Mouse (Mus musculus) monocyte, adult 2 months (primary cell): ENCODE measurements around the gene Ptgr1.

Source experiments
- DNase-seq, 2 experiments: peaks; one replicate each; pipeline ENCODE4 v3.0.0; 2022; ENCODE audit warnings: low spot score in 2 of 2, low read depth in 1 of 2

Gene Ptgr1

DNA sequence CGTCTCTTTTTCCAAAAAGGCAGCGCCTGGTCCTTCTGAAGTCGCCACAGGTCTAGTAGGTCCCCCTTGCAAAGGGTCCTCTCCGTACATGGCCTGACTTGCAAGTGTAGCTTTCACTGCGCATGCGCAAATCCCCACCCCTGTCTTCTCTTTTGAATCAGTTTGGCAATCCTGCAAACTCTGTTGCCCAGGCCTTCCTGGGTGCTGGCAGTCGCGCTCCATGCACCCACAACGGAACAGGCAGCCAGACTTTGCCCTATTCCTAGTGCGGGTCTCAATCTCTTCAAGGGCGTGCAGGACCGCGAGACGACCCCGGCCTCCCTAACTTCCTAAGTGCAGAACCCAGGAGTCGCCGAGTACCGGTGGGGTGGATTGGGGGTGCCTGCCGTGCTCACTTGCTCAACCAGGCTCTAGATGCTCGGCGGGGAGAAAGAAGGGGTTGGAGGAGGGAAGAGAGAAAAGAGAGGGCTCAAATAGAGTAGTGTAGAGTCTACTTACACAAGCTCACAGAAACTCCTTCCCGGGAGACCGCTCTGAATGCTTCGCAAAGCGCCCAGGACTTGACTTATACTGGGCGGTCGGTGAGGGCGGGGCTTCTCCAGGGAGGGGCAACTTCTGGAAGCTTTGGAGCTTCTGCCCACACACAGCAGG, at the start of gene Ptgr1:
Gene Ptgr1, minus strand, starts transcription at position 580 of the 651 bp plus-strand sequence.
- DNase-seq: peak in 1 of 2 experiments; percentile 43

DNA sequence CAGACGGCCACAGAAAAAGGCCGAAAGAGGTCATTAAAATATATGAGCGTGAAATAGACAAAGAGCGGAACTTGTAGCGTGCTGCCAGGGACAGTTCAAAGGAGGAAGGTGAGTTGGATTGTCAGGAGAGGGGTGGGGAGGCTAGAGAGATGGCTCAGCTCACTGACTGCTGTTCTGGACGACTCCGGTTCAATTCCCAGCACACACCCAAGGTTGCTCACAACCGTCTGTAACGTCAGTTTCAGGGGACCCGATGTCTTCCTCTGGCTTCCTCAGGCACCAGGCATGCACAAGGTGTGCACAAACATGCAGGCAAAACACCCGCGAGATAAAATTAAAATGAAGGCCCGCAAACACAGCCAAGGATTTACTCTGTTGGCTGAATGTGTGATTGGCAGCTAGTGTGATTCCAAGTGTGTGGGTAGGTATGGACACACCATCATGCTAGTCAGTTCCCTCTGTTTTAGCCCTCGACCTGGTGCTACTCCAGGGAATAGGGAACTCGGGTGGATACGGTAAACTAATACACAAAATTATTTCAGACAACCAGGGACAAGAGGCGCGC, 48.9 kb upstream of the Ptgr1 start:
- DNase-seq: no peak

DNA sequence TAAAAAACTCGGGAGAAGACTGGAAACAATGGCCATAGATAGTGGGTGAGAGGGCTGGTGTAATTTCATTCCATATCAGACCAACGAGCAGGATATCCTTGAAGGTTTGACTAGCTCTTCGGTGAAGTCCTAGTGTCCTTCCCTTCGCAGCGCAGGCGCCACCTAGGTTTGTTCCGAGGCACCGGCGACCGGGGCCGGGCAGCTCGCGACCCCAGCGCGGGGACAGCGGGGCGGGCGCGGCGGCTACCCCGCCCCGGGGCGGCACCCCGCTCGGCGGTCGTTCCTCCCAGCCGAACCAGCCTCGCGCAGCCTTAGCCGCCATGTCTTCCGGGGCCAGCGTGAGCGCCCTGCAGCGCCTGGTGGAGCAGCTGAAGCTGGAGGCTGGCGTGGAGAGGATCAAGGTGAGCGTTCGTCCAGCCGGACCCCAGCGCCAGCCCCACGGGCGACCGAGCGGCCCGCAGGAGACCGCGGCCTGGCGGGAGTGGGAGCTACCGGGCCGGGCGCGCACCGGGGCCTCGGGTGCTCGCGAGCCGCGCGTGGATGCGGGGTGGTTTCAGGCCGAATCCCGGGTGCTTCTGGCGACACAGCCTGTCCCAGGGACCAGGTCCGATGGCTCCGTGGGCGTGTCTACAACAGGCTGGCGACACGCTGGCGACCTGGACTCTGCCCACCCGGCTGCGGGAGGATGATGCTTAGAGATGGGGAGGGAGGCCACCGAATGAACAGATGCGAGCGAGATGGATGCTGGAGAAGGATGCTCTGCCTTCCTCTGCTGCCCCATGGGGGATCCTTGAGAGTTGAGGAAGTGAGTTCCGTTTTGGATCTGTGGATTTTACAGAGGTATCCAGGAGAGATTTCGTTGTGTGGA, 48.2 kb upstream of the Ptgr1 start, which contains the start of gene Gng10:
Gene Gng10, plus strand, starts transcription at position 171 of the 868 bp plus-strand sequence.
- peak in 1 of 2 experiments; percentile 23 for DNase-seq

DNA sequence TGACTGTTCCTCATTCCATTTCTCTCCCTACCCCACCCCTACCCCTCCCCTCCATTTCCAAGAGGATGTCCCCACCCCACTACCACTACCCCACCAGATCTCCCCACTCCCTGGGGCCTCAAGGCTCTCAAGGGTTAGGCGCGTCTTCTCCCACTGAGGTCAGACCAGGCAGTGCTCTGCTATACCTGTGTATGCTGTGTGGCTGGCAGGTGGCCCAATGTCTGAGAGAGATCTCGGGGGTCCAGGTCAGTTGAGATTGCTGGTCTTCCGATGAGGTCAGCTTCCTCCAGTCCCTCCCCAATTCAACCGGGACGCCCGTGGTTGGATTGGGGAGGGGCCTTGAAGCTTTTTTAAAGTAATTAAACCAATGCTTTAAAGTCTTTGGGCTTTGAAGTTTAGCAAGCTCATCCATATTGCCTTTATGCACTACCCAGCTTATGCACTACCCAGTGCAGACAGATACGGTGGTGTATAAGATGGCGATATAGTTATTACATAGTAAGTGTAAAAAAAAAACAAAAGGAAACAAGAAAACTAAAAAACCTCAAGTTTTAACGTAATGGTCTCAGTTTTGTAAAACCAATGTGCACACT, 47.5 kb upstream of the Ptgr1 start:
- no peak for DNase-seq

DNA sequence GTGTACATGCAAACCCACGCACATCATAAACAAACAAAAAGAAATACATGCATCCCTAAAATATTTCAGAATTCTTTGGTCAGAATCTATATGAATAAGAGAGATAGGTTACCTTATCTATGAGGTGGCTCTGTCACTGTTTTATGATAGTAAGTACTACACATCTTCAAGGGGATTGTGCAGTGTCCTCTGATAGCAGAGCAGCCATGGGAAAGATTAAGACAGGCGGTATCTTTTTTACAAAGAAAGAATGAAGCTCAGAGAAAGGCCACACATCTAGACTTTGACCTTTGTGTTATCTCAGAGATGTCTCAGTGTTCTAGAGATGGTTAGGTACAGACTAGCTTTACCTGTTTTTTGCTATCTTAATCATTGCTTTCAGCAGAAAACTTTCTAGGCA, 30.0 kb upstream of the Ptgr1 start:
- no peak for DNase-seq

DNA sequence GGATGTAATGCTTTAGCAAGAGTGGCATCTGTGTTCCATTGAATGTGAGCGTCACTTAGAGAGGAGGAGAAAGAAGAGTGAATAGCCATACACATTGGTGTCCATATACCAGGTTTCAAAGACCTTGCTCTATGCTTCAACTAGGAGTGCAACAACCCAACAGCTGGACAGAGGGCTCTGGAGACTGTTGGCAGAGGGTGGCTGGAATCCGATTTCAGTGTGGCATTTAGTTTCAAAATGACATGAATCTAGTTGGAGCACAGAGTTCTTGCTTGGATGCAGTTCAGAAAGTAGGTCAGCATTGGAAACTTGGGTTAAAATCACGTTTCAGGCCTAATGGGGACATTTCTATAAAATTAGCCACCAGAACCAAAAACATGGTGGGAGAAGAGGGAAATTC, 28.3 kb upstream of the Ptgr1 start:
- DNase-seq: no peak

DNA sequence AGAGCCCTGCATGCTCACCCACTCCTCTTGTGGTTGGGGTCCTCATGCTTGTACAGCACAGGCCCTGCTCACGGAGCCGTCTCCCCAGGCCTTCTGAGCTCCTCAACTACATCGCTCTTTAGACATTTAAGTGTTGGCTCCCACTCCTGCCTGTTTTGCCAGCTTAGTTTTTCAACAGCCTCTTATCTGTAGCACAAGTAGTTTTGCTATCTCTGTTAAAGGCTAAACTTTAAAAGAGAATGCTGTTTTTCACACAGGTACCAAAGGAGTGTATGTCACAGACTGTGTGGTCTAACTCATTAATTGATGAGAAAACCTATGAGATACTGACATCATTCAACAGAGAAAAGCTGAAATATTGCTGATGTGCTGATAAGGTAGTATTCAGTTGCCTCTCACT, 24.5 kb upstream of the Ptgr1 start:
- DNase-seq: no peak

DNA sequence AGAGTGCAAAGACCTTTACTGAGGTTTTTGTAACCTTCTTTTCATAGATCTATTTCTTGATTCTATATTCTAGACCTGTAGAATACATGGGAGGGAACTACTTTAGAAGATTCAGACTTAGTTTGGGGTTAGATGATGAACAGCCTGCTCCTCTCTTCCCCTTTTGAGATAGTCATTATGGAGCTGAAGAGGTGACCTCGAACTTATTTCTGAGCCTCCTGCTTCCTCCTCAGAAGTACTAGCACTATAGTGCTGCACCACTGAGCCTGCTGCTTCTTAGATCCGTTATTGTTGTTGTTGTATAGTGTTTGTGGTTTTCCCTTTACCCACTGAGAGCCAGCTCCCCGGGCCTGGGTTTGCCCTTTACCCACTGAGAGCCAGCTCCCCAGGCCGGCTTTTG, 22.8 kb upstream of the Ptgr1 start:
- DNase-seq: no peak

DNA sequence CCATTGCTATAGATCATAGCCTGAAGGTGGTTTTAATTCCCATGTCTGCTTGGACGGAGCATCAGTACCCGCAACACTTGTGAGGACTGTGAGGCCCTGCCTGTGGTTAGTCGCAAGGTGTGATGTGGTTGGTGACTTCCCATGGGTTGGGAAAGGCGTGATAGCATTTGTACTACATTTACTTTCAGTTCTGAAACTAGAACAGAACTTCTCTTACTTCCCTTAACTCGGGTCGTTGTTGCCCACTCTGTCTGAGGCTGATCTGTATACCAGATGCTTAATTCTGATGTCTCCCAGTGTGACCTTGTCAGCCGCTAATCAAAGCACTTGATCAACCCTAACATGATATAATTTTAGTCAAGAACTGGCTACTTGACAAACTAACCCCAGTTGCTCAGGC, 22.3 kb upstream of the Ptgr1 start:
- peak in 1 of 2 experiments; percentile 18 for DNase-seq

DNA sequence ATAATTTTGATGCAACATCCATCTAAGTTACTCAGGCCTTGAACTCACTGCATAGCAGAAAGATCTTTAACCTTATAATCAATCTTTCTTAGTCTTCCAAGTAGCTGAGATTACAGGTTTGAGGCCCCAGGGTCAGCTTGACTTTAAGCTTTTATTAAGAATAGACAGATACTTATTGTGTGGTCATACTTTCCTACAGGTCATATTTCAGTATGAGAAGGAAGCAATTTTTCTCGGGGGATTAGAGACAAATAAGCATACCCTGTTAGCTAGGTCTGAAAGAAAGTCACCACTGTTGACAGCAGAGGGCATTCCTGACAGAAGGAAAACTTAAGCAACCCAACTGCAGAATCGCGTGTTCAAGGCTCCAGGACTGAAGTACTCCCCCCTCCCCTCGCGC, 21.1 kb upstream of the Ptgr1 start:
- no peak for DNase-seq

DNA sequence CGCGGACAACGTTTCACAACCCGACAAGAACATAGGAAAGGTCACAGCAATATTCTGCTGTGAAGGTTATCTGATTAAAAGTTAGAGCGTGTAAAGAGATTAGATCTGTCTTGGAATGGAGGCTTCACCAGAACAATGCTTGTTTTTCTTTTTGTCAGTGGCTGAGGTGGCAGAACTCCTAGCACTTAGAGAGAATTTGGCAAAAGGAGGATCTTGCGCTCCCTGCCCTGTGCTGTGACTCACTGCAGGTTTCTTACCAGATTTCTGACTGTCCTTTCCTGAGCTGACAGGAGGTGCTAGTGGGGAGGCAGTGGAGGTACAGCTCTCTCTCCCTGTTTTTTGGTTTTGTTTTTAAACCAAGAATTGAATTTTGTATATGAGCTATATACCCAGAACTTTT, 20.1 kb upstream of the Ptgr1 start:
- DNase-seq: no peak

DNA sequence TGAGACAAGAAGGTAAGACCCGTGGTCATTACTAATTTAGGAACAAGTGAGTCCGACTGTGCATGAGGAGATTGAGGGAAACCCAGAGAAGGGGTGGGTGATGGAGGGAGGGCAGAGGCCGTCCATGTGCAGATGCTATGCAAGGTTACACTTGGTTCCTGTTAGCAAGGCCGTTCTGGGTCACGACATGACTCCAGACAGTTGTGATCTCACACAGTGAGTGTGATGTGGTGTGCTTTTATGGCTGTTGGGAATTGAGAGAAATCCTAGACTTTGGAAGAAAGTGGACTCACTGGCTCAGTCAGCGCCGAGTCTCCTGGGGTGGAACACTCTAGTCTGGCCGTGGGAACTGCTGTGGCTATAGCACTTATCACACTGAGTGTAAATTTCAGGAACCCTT, 19.3 kb upstream of the Ptgr1 start:
- no peak for DNase-seq

DNA sequence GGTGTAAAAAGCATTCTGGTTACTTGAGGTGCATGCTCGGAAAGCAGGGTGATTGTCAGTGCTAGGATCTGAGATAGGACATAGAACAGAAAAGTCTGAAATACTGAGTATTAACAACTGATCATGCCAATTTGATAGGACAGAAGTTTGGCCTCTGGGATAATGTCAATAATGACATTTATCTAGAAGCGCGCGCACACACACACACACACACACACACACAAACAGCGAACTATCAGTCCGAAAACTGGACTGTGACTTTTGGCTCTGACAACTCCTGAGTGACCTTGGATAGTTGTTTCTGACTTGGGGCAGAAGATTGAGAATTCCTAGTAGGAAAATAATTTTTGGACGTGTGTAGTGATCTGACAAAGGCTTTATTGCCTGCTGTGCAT, 16.9 kb upstream of the Ptgr1 start:
- no peak for DNase-seq

DNA sequence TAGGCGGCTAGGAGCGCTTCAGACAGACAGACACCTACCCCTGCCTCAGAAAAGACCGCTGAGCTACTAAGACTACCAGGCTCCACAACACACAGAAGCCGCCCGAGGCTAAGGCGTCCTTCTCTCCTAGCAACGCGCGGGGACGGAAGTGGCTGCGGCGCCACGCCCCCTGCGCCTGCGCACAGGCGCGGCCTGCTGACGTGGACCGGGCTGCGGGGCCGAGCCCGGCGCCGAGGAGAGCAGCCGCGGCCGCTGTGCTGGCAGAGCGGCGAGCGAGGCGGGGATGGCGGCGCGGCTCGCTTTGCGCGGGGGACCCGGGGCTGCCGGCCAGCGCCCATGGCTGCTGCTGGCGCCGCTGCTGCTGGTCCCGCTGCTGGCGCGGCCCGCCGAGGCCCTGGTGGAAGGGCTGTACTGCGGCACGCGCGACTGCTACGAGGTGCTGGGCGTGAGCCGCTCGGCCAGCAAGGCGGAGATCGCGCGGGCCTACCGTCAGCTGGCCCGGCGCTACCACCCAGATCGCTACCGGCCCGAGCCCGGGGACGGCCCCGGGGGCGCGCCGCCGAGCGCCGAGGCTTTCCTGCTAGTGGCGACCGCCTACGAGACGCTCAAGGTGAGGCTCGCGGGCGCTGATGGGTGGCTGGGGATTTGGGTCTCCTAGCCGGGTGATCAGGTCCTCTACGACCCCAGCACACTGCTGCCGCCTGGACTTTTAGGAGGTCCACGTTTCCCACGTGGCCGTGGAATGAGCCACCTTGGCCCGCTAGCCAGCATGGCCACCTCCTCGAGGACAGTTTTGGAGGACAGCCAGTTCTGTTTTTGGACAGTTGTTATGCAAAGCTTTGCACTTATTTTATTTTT, 16.3 kb upstream of the Ptgr1 start, which contains the start of gene Gm20503:
Gene Gm20503, plus strand, starts transcription at position 263 of the 858 bp plus-strand sequence.
- DNase-seq: peak; percentile 76 to 86

DNA sequence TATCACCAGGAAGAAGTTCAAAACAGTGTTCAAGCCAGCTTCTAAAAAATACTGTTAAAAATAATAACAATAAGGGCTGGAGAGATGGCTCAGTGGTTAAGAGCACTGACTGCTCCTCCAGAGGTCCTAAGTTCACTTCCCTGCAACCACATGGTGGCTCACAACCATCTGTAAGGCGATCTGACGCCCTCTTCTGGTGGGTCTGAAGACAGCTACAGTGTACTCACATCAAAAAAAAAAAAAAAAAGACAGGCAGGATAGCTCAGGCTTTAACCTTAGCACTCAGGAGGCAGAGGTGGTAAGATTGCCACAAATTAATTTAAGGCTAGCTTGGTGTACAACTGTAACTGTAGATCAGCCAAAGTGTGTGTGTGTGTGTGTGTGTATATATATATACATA, 13.7 kb upstream of the Ptgr1 start:
- DNase-seq: peak in 1 of 2 experiments; percentile 37

DNA sequence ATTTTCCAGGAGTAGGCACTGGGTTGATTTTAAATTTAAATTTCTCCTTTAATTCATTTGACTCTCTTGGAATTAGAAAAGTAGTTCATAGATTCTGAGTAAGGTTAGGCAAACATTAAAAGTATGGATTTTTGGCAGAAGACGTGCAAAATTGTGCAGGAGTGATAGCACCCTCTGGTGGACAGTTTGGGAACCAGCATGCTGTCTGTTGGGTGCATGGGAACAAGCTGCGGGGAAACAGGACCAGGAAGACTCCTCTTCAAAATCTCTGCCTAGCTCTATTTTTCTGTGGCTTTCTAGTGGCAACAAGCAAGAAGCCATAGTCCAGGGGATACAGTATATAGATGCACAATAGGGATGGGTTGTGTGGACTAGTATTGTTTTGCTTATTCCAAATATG, 12.8 kb upstream of the Ptgr1 start:
- peak in 1 of 2 experiments; percentile 49 for DNase-seq

DNA sequence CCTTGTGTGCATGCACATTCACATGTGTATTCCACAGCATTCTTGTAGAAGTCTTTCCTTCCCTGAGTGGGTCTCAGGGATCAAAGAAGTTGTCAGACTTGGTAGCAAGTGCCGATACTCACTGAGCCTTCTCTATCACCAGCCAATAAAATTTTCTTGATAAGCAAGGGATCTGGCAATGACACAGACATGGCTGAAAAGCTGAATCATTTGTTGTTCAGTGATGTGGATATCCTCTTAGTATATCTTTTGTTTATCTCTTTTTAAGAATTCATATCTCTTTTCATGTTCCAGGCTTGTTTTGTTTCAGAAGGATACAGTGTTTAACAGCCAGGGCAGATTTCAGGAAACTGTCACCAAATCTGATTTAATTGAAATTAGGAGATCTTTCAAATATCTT, 11.8 kb upstream of the Ptgr1 start:
- no peak for DNase-seq

DNA sequence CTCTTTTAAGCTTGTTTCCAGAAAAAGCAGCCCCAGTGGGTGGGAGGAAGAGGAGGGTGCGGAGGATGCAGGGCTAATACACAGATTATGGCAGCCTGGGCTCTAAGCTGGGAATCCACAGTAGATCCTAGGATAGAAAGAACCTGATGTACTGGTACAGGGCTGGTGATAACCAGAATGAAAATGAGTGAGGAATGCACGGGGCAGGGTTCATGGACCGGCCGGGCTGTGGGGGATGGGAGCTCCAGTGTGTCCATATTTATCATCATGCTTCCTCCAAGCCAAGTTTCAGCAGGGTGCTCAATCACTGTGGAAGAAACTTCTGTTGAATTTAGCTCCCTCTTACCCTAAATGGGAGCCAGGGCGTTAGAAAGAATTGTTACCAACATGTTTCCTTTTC, 10.2 kb upstream of the Ptgr1 start:
- DNase-seq: no peak

DNA sequence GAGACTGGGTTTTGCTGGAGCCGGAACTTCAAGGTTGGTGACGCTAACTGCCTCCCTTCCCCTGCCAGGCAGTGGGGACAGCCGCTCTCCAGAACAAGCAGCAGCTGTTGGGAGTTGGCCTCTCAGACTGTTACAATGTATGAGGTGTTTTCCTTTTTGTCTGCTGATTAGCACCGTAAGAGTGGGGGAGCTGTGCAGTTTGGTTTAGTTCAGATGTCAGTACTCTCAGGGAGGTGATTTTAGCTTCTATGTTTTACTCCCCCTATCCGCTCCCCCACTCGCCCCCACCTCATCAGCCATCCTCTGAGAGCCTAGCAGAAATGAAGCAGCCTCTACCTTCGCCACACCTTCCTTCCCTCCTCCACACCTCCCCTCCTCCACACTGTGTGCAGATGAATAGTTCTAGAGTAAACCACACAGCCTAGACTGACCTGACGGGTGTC, 8.4 kb upstream of the Ptgr1 start:
- no peak for DNase-seq

DNA sequence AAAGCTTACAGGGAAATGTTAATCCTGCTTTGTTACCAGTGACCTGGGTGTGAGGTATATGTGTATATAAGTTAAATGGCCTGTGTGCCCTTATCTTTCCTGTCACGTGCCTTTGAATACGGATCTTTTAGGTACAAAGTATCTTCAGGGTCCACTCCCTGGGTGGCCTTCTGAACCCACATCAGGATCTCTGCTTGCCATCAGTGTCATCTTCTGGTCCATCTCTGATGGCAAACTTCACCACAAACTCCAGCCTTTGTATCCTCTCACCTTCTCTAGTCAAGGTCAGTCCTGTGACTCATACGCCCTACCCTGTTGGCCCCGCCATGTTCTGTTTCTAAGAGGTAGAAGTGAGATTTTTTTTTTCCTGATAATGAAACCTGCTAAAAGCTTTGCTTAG, 7.8 kb upstream of the Ptgr1 start, which contains the start of gene Dnajc25:
Gene Dnajc25, plus strand, starts transcription at position 301 of the 400 bp plus-strand sequence.
- DNase-seq: no peak

DNA sequence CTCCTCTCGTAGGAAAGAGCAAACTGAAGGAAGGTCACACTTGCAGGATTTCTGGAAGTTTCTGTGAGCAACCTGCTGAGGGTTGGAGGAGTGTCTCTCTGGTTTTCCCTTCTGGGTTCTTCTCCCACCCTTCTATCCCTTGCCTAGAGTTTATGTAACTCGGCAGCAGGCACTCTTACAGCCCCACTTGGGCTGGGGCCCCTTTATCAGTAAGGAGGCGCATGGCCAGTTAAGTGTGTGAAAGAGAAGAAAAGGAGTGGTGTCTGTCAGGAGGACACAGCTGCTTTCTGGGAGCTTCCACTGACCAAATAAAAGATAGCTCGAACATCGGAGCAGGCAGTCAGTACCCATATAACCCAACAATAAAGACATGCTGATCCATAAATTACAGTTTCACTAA, 5.3 kb upstream of the Ptgr1 start:
- no peak for DNase-seq
